Mouse (Mus musculus): ENCODE measurements around the gene Ccdc113. TPM values are rescaled to one million over a fixed set of nuclear protein-coding genes. Genes with fewer than 3 reads are reported as not detected.

The Ccdc113 gene
- polyA plus RNA-seq, 1 experiment from 2014 or later = 5.4 TPM

- H3K4me1 ChIP-seq (ENCODE audit: control insufficient read depth, insufficient read depth, low read length) = no peaks in the 10 kb centered on the region
- DNase-seq (ENCODE audit: low spot score) (no peak), ATAC-seq (ENCODE audit: low read depth) (no peak)
- no peak overlapping the region for H3K9ac ChIP-seq (ENCODE audit: low read depth, low read length)
- H3K9me3 ChIP-seq (ENCODE audit: control insufficient read depth, low read length) = no peaks in the 10 kb centered on the region
- no peak overlapping the region for H3K4me3 ChIP-seq (ENCODE audit: low read depth, low read length)
- WGBS = 79% methylated on average over 1 of the region's 1 CpGs
- H3K27me3 ChIP-seq (replicated peaks; ENCODE audit: control insufficient read depth, insufficient read depth, low read length) = no peaks in the 10 kb centered on the region
- no peaks in the 10 kb centered on the region for H3K36me3 ChIP-seq (ENCODE audit: control insufficient read depth, insufficient read depth, low read length)
- no peak overlapping the region for H3K27ac ChIP-seq (replicated peaks; ENCODE audit: low read depth, low read length)
- H3K4me2 ChIP-seq (ENCODE audit: low read depth, low read length) = no peak overlapping the region
Observed at GRCm38 (mm10) chr8:95587339-95587738, 53.5 kb downstream of the Ccdc113 start.

DNA sequence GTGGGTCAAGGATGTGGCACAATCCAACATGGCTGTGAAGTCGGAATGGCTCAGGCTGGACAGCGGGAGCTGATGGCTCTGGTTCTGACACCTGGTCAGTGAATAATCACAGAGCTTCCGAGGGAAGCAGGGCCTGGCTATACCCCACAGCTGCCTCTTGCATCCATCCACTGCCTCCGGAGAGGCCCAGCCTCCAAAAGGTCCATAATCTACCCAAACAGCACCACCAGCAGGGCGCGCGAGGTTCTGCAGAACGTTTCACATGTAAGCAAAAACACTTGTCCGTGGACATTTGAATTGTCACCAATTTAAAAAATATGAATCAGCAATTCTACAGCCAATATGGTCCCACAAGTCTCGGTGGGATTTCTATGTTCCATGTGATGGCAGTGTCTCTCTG is 55.4 kb downstream of the Ccdc113 start:
- no peak overlapping the region for H3K4me3 ChIP-seq (ENCODE audit: low read depth, low read length)
- ATAC-seq (ENCODE audit: low read depth) = no peak

GRCm38 (mm10) chr8:95590539-95590938 is 56.7 kb downstream of the Ccdc113 start:
- Histone ChIP-seq H3K36me3 (ENCODE audit: control insufficient read depth, insufficient read depth, low read length) (no peaks in the 10 kb centered on the region), H3K9me3 (ENCODE audit: control insufficient read depth, low read length) (no peaks in the 10 kb centered on the region), H3K4me1 (ENCODE audit: control insufficient read depth, insufficient read depth, low read length) (no peaks in the 10 kb centered on the region), H3K4me2 (ENCODE audit: low read depth, low read length) (no peak overlapping the region), H3K27me3 (replicated peaks; ENCODE audit: control insufficient read depth, insufficient read depth, low read length) (no peaks in the 10 kb centered on the region), H3K9ac (ENCODE audit: low read depth, low read length) (no peak overlapping the region), H3K4me3 (ENCODE audit: low read depth, low read length) (no peak overlapping the region), H3K27ac (replicated peaks; ENCODE audit: low read depth, low read length) (no peak overlapping the region)
- 79% methylated on average over 4 of the region's 4 CpGs for WGBS
- ATAC-seq (ENCODE audit: low read depth) (no peak), DNase-seq (ENCODE audit: low spot score) (no peak)

More for the DNA sequence above, 55.4 kb downstream of the Ccdc113 start:
- no peak for DNase-seq (ENCODE audit: low spot score)
- 63% methylated on average over 10 of the region's 10 CpGs for WGBS
- Histone ChIP-seq H3K4me2 (ENCODE audit: low read depth, low read length) (no peak overlapping the region), H3K27me3 (replicated peaks; ENCODE audit: control insufficient read depth, insufficient read depth, low read length) (no peaks in the 10 kb centered on the region), H3K9me3 (ENCODE audit: control insufficient read depth, low read length) (no peaks in the 10 kb centered on the region), H3K36me3 (ENCODE audit: control insufficient read depth, insufficient read depth, low read length) (no peaks in the 10 kb centered on the region), H3K27ac (replicated peaks; ENCODE audit: low read depth, low read length) (no peak overlapping the region), H3K4me1 (ENCODE audit: control insufficient read depth, insufficient read depth, low read length) (no peaks in the 10 kb centered on the region), H3K9ac (ENCODE audit: low read depth, low read length) (no peak overlapping the region)

DNA sequence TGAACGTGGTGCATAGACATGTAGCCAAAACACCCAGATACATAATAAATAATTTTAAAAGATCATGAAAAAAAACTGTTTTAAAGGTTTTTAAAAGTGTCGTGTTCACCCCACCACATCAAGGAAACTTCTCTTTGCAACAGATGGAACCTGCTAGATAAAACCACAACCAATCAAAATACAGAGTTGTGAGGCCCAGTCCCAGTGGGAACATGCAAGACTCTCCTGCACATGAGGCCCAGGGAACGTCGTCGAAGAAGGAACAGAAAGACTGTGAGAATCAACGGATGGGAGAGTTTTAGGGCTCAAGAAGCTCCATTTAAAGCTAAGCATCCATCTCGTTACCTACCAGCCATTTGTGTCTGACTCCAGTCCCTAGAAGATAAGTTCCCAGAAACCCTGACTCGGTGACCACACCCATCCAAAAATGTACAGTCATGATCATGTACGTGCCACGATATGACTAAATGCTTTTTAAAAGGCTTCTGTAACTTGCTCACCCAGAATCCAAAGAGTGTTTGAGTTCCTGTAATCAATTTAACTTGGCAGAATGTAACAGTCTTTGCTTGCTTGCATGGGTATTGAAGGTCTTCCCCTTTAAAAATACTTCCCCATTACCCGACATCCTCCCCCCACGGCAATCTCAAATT is 58.4 kb downstream of the Ccdc113 start:
- H3K27ac ChIP-seq (replicated peaks; ENCODE audit: low read depth, low read length) = no peak overlapping the region
- H3K4me1 ChIP-seq (ENCODE audit: control insufficient read depth, insufficient read depth, low read length) = no peaks in the 10 kb centered on the region
- ATAC-seq (ENCODE audit: low read depth) (no peak), DNase-seq (ENCODE audit: low spot score) (no peak)
- H3K36me3 ChIP-seq (ENCODE audit: control insufficient read depth, insufficient read depth, low read length) = no peaks in the 10 kb centered on the region
- no peaks in the 10 kb centered on the region for H3K27me3 ChIP-seq (replicated peaks; ENCODE audit: control insufficient read depth, insufficient read depth, low read length)
- no peaks in the 10 kb centered on the region for H3K9me3 ChIP-seq (ENCODE audit: control insufficient read depth, low read length)
- H3K4me3 ChIP-seq (ENCODE audit: low read depth, low read length) = no peak overlapping the region
- 83% methylated on average over 12 of the region's 12 CpGs for WGBS
- no peak overlapping the region for H3K4me2 ChIP-seq (ENCODE audit: low read depth, low read length)
- no peak overlapping the region for H3K9ac ChIP-seq (ENCODE audit: low read depth, low read length)

GRCm38 (mm10) chr8:95593439-95594393 is 59.8 kb downstream of the Ccdc113 start:
- Histone ChIP-seq H3K9me3 (ENCODE audit: control insufficient read depth, low read length) (no peaks in the 10 kb centered on the region), H3K4me3 (ENCODE audit: low read depth, low read length) (no peak overlapping the region), H3K36me3 (ENCODE audit: control insufficient read depth, insufficient read depth, low read length) (no peaks in the 10 kb centered on the region), H3K4me2 (ENCODE audit: low read depth, low read length) (no peak overlapping the region), H3K9ac (ENCODE audit: low read depth, low read length) (no peak overlapping the region), H3K4me1 (ENCODE audit: control insufficient read depth, insufficient read depth, low read length) (no peaks in the 10 kb centered on the region), H3K27ac (replicated peaks; ENCODE audit: low read depth, low read length) (no peak overlapping the region), H3K27me3 (replicated peaks; ENCODE audit: control insufficient read depth, insufficient read depth, low read length) (no peaks in the 10 kb centered on the region)
- ATAC-seq (ENCODE audit: low read depth) (no peak), DNase-seq (ENCODE audit: low spot score) (no peak)
- WGBS = 84% methylated on average over 7 of the region's 7 CpGs

GRCm38 (mm10) chr8:95595131-95595530 is 61.2 kb downstream of the Ccdc113 start:
- no peak overlapping the region for H3K27ac ChIP-seq (replicated peaks; ENCODE audit: low read depth, low read length)
- no peaks in the 10 kb centered on the region for H3K4me1 ChIP-seq (ENCODE audit: control insufficient read depth, insufficient read depth, low read length)
- no peak overlapping the region for H3K4me2 ChIP-seq (ENCODE audit: low read depth, low read length)
- WGBS = 85% methylated on average over 14 of the region's 14 CpGs
- H3K9me3 ChIP-seq (ENCODE audit: control insufficient read depth, low read length) = no peaks in the 10 kb centered on the region
- ATAC-seq (ENCODE audit: low read depth) (no peak), DNase-seq (ENCODE audit: low spot score) (no peak)
- no peaks in the 10 kb centered on the region for H3K36me3 ChIP-seq (ENCODE audit: control insufficient read depth, insufficient read depth, low read length)
- no peak overlapping the region for H3K9ac ChIP-seq (ENCODE audit: low read depth, low read length)
- H3K27me3 ChIP-seq (replicated peaks; ENCODE audit: control insufficient read depth, insufficient read depth, low read length) = no peaks in the 10 kb centered on the region
- H3K4me3 ChIP-seq (ENCODE audit: low read depth, low read length) = no peak overlapping the region

DNA sequence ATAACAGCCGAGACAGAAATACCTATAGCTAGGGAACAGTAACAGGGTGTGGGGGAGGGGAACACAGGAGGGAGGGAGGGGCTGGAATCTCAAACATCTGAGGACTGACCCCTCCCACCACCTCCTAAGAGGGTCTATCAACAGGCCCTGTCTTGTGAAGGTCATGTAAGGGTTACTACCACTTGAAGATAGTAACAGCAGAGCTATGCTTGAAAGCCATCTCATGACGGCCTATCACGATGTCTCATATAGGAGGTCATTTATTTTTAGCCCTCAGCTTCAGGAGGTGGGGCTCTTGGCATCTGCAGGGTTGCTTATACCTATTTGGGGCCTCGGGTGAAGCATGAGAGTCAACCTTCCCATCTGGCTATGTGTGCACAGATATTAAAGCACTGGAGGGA is 63.0 kb downstream of the Ccdc113 start:
- Histone ChIP-seq H3K27me3 (replicated peaks; ENCODE audit: control insufficient read depth, insufficient read depth, low read length) (no peaks in the 10 kb centered on the region), H3K9ac (ENCODE audit: low read depth, low read length) (no peak overlapping the region), H3K27ac (replicated peaks; ENCODE audit: low read depth, low read length) (no peak overlapping the region), H3K4me3 (ENCODE audit: low read depth, low read length) (no peak overlapping the region), H3K9me3 (ENCODE audit: control insufficient read depth, low read length) (no peaks in the 10 kb centered on the region), H3K4me1 (ENCODE audit: control insufficient read depth, insufficient read depth, low read length) (no peaks in the 10 kb centered on the region), H3K36me3 (ENCODE audit: control insufficient read depth, insufficient read depth, low read length) (no peaks in the 10 kb centered on the region), H3K4me2 (ENCODE audit: low read depth, low read length) (no peak overlapping the region)
- DNase-seq (ENCODE audit: low spot score) (no peak), ATAC-seq (ENCODE audit: low read depth) (0 out of 2 replicates have a peak, but pooled peaks have one; percentile 41)
- 49% methylated on average over 4 of the region's 4 CpGs for WGBS

GRCm38 (mm10) chr8:95599861-95600260 is 66.0 kb downstream of the Ccdc113 start:
- no peak overlapping the region for H3K4me2 ChIP-seq (ENCODE audit: low read depth, low read length)
- DNase-seq (ENCODE audit: low spot score) (peak; percentile 39), ATAC-seq (ENCODE audit: low read depth) (no peak)
- no peaks in the 10 kb centered on the region for H3K27me3 ChIP-seq (replicated peaks; ENCODE audit: control insufficient read depth, insufficient read depth, low read length)
- no peaks in the 10 kb centered on the region for H3K9me3 ChIP-seq (ENCODE audit: control insufficient read depth, low read length)
- no peak overlapping the region for H3K9ac ChIP-seq (ENCODE audit: low read depth, low read length)
- 11% methylated on average over 11 of the region's 11 CpGs for WGBS
- no peak overlapping the region for H3K27ac ChIP-seq (replicated peaks; ENCODE audit: low read depth, low read length)
- no peaks in the 10 kb centered on the region for H3K4me1 ChIP-seq (ENCODE audit: control insufficient read depth, insufficient read depth, low read length)
- no peaks in the 10 kb centered on the region for H3K36me3 ChIP-seq (ENCODE audit: control insufficient read depth, insufficient read depth, low read length)
- no peak overlapping the region for H3K4me3 ChIP-seq (ENCODE audit: low read depth, low read length)
